Mouse (Mus musculus) intestine, embryonic 16.5 days (tissue): ENCODE results near the gene Ttc39b. TPM values are rescaled to one million over a fixed set of nuclear protein-coding genes. Genes with fewer than 3 reads are reported as not detected.

Source experiments
- ATAC-seq: fragments of 200-750 bp; cut with Nextera tagmentation; 2 replicates; pipeline ENCODE4 v1.8.0; 2017; ENCODE audit warnings: moderate TSS enrichment, moderate library complexity
- H3K27ac ChIP-seq: fragments of 300-500 bp; sonication (generic); 2 replicates; pipeline ENCODE4 v1.5.1; 2014; ENCODE audit warnings: mild to moderate bottlenecking, low read length
- H3K27me3 ChIP-seq: fragments of 300-500 bp; sonication (generic); replicated peaks from 2 replicates; pipeline ENCODE4 v1.6.1; 2014; ENCODE audit warnings: low read length, control low read depth, mixed read lengths; ENCODE audit not compliant: control insufficient read depth, insufficient read depth
- H3K36me3 ChIP-seq: fragments of 300-500 bp; sonication (generic); 2 replicates; pipeline ENCODE4 v1.6.1; 2014; ENCODE audit warnings: low read length, control low read depth; ENCODE audit not compliant: control insufficient read depth, insufficient read depth
- H3K4me1 ChIP-seq: fragments of 300-500 bp; sonication (generic); 2 replicates; pipeline ENCODE4 v1.6.1; 2014; ENCODE audit warnings: low read length, control low read depth, mixed read lengths; ENCODE audit not compliant: control insufficient read depth, insufficient read depth
- H3K4me2 ChIP-seq: fragments of 300-500 bp; sonication (generic); 2 replicates; pipeline ENCODE4 v1.6.1; 2014; ENCODE audit warnings: low read depth, low read length, control low read depth
- H3K4me3 ChIP-seq: fragments of 300-500 bp; sonication (generic); 2 replicates; pipeline ENCODE4 v1.5.1; 2014; ENCODE audit warnings: mild to moderate bottlenecking, low read length
- H3K9ac ChIP-seq: fragments of 300-500 bp; sonication (generic); 2 replicates; pipeline ENCODE4 v1.6.1; 2014; ENCODE audit warnings: low read depth, low read length
- H3K9me3 ChIP-seq: fragments of 300-500 bp; sonication (generic); 2 replicates; pipeline ENCODE4 v1.6.1; 2016; ENCODE audit warnings: low read length, control low read depth; ENCODE audit not compliant: control insufficient read depth
- WGBS: fragments of 180-500 bp; shearing (Covaris S2); extraction: QIAGEN DNeasy Blood & Tissue Kit; methylation state at CpG from one replicate; pipeline ENCODE4 v1.1.7; 2014; 5-methylcytosine and 5-hydroxymethylcytosine counted together
- polyA plus RNA-seq: library from polyadenylated mRNA; unstranded; fragments of >200 nt; fragmentation: Nextera tagmentation; extraction: Ambion mirVana; gene quantifications from 2 replicates; pipeline ENCODE4 v1.2.1, GENCODE M21; 2015

Ttc39b gene
- polyA plus RNA-seq, 1 experiment from 2014 or later: 2.4 TPM

DNA sequence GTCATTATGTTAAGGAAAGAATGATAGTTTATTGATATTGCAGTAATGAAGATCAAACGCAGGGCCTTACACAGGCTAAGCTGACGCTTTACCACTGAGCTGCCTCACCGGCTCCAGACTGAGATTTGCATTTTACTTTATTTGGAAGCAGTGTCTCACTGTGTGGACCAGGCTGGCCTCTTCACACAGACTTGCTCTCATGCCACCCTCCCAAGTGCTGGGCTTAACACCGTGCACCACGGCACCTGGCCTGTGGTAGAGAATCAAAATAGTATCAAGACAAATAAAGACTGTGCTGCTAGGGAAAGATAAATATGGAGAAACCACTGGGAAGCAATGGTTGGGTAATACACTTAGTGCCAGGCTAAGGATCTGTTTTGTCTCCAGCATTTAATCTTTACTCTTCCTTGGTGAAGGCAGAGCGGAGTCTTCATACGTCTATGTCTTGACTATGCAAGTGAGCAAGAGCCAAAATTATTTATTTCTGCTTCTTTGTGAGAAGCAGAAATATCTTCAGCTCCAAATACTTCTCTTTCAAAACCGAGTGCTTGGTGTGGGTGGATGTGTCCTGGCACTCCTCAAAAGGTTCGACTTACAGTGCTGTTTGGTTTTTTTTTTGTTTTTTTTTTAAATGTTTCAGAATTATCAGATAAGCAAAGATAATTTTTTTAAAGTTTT lies 19.2 kb upstream of the Ttc39b start:
- Histone ChIP-seq H3K4me2 (no peak overlapping the region), H3K27ac (no peak overlapping the region), H3K27me3 (no peaks in the 10 kb centered on the region), H3K4me1 (peaks cover 4% of the 10 kb centered on the region; the same call in 1 of the 2 replicates), H3K4me3 (no peak overlapping the region), H3K9me3 (no peaks in the 10 kb centered on the region), H3K9ac (no peak overlapping the region), H3K36me3 (no peaks in the 10 kb centered on the region)
- ATAC-seq: no peak
- WGBS: 69% methylated on average over 9 of the region's 9 CpGs

DNA sequence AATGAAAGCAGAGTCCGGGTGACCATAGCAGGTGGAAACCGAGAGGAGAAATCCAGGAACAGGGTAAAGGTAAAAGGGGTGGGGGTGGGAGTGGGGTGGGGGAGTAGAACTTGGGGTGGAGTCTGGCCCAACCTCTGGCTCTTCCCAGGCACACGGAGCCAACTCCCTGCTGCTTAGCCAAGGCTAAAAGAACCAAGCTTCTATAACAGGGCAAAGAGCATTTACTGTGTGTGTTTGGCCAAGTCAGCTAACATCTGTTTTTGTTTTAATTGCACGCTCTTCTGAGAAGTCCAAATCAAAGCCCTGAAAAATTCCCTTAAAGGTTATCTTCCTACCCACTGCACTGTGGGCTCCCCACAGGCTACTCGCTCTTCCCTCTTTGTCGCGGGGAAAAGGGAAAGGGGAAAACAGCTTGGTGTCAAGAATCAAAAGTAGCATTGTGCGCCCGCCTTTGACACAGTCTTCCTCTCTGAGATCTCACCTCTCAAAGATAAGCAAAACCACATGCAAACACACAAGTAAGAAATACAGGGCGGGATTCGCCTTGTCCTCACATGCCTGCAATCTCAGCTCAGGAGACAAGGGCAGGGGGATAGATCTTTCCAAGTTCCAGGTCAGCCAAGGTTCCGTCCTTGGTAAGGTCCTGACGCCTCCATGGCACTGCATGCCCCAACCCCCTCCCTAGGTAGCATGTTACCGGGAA lies 18.4 kb upstream of the Ttc39b start:
- no peaks in the 10 kb centered on the region for H3K9me3 ChIP-seq
- H3K27me3 ChIP-seq: no peaks in the 10 kb centered on the region
- H3K4me3 ChIP-seq: no peak overlapping the region
- no peak overlapping the region for H3K9ac ChIP-seq
- H3K36me3 ChIP-seq: no peaks in the 10 kb centered on the region
- H3K27ac ChIP-seq: no peak overlapping the region
- 47% methylated on average over 14 of the region's 14 CpGs for WGBS
- H3K4me2 ChIP-seq: 0 out of 2 replicates have a peak overlapping the region, but pooled peaks have one; percentile 8
- H3K4me1 ChIP-seq: peaks cover 4% of the 10 kb centered on the region; the same call in 1 of the 2 replicates
- ATAC-seq: peak; percentile 53

DNA sequence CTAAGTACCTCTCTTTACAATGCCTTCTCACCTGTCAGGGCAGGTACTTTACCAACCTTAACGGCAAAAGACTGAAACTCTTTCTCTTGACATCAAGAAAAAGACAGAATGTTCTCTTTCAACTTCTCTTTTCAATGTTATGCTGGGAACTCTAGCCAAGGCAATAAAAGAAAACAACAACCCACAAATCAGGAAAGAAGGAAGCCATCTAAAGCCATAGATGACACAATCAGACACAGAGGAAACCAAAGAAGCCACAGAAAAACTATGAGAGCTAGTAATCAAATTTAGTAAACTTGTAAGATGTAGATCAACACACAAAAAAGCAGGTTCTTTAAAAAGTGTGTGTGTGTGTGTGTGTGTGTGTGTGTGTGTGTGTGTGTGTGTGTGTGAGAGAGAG lies 15.3 kb upstream of the Ttc39b start:
- 83% methylated on average over 1 of the region's 1 CpGs for WGBS
- H3K4me3 ChIP-seq: no peak overlapping the region

DNA sequence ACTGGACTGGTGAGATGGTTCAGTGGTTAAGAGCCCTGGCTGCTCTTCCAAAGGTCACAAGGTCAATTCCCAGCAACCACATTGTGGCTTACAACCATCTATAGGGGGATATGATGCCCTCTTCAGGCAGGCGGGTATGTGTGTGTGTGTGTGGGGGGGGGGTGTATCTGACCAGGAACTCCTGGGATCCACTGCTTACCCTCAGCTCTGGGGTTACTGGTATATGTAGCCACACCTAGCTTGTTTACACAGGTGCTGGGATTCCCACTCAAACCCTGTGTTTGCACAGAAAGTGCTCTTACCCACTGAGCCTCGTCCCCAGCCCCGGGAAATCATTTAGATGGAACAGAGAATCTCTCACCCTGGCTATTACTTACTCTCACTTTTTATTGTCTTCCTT lies 13.7 kb upstream of the Ttc39b start:
- ATAC-seq: peak; percentile 60
- 59% methylated on average over 3 of the region's 3 CpGs for WGBS
- no peak overlapping the region for H3K27ac ChIP-seq
- no peak overlapping the region for H3K4me3 ChIP-seq
- no peaks in the 10 kb centered on the region for H3K27me3 ChIP-seq
- H3K9me3 ChIP-seq: no peaks in the 10 kb centered on the region
- no peak overlapping the region for H3K4me2 ChIP-seq
- H3K9ac ChIP-seq: no peak overlapping the region
- peaks cover 4% of the 10 kb centered on the region; the same call in 1 of the 2 replicates for H3K4me1 ChIP-seq
- no peaks in the 10 kb centered on the region for H3K36me3 ChIP-seq

More for the DNA sequence above, 15.3 kb upstream of the Ttc39b start:
- no peak overlapping the region for H3K9ac ChIP-seq
- no peak for ATAC-seq
- peaks cover 4% of the 10 kb centered on the region; the same call in 1 of the 2 replicates for H3K4me1 ChIP-seq
- H3K4me2 ChIP-seq: no peak overlapping the region
- no peaks in the 10 kb centered on the region for H3K27me3 ChIP-seq
- no peaks in the 10 kb centered on the region for H3K36me3 ChIP-seq
- no peaks in the 10 kb centered on the region for H3K9me3 ChIP-seq
- H3K27ac ChIP-seq: no peak overlapping the region

DNA sequence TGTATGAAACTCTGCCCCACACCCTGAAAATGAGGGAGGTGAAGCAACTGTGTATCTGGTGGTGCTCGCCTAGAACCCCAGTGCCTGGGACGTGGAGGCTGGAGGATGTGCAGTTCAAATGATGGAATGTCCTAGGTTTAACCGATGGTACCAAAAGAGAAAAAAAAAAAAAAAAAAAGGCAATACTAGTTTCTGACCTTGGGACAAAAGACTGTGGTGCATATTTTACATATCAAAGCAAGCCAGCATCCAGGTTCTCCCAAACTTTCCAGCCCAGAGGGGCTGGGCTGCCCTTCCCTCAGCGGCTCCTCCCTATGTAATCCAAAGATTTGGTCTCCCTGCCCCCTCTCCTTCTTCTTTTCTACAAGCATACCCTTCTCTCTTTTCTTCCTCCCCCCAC lies 6.3 kb upstream of the Ttc39b start:
- Histone ChIP-seq H3K4me2 (no peak overlapping the region), H3K9ac (no peak overlapping the region), H3K9me3 (no peaks in the 10 kb centered on the region), H3K36me3 (no peaks in the 10 kb centered on the region), H3K4me1 (peaks cover 6% of the 10 kb centered on the region; the same call in 1 of the 2 replicates), H3K4me3 (no peak overlapping the region), H3K27ac (no peak overlapping the region), H3K27me3 (no peaks in the 10 kb centered on the region)
- ATAC-seq: no peak
- WGBS: 77% methylated on average over 4 of the region's 4 CpGs

DNA sequence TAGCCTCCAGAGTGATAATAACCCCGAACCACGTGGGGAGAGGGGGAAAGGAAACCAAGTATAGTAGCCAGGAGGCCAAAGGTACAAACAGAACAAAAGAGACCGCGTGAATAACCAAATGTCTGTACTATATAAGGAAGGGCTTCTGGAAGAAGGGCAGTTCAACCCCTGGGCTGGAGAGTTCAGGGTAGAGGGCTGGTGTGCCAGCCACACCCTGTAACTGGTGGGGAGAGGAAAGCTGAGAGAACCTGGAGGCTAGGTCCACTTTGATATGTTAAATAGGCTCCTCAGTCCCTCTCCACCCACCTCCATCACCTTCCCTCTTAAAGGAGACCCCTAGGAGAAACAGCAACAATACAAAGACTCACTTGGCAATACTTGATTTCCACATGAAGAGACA lies 5.6 kb upstream of the Ttc39b start:
- no peak overlapping the region for H3K9ac ChIP-seq
- no peaks in the 10 kb centered on the region for H3K27me3 ChIP-seq
- no peaks in the 10 kb centered on the region for H3K36me3 ChIP-seq
- ATAC-seq: no peak
- no peak overlapping the region for H3K4me2 ChIP-seq
- 44% methylated on average over 4 of the region's 4 CpGs for WGBS
- H3K4me1 ChIP-seq: peaks cover 6% of the 10 kb centered on the region; the same call in 1 of the 2 replicates
- no peak overlapping the region for H3K4me3 ChIP-seq
- H3K27ac ChIP-seq: no peak overlapping the region
- no peaks in the 10 kb centered on the region for H3K9me3 ChIP-seq

DNA sequence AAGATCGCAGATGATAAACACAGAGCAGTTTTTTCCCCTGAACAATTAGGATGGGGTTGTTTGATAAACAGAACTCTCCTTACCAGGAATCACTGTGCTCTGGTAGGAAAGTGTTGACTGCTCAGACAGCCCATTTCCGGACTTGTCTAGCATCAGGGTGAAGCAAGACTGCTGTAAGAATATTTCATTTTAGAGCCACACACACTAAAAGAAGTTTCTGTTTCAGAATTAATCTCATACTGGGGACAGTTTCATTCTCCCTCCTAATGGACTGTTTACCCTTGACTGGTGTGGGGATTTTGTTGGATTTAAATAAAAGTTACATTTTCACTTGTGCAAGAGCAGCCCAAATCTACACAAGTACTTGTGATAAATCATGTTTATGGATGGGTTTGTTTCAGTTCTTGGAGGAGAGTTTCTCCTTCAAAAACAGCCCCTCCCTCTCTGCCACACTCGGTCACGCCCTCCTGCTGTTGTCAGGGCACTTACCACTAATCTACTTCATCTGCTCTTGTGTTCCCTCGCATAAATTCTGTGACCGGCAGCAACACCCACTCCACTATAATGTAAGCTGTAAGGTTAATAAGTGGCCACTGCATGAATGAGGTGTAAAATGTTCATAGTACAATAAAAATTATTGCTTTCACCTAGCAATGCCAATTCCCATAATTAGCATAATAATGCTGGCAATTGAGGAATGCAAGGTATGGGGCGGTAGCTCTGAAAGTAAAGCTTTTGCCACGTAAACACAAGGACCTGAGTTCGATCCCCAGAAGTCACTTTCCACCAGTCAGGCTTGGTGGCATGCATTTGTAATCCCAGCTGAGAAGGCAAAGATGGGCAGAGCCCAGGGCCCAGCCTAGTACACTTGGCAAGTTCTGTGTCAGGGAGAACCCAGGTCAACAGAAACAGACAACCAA lies 4.2 kb upstream of the Ttc39b start:
- no peaks in the 10 kb centered on the region for H3K36me3 ChIP-seq
- no peak overlapping the region for H3K9ac ChIP-seq
- H3K4me1 ChIP-seq: peaks cover 6% of the 10 kb centered on the region; the same call in 1 of the 2 replicates
- no peak overlapping the region for H3K4me2 ChIP-seq
- H3K4me3 ChIP-seq: no peak overlapping the region
- no peaks in the 10 kb centered on the region for H3K27me3 ChIP-seq
- no peak overlapping the region for H3K27ac ChIP-seq
- WGBS: 35% methylated on average over 9 of the region's 9 CpGs
- peak; percentile 26; the same call in 1 of the 2 replicates for ATAC-seq
- H3K9me3 ChIP-seq: no peaks in the 10 kb centered on the region

DNA sequence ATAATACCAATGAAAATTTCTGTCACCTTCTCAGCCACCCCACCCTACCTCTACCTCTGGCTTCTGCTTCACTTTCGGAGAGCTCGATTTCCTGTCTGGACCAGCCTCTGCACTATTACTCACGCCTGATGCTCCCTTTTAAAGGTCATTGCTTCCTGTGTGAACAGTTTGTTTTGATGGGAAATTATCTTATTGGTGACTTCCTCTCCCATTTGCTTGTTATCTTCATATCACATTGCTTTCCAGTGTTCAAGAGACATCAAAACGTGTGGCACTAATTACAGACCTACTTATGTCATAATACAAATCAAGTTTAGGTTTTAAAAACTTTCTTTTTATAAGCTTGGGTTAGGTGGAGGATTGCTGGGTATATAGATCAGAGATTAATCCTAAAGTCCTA lies 3.5 kb upstream of the Ttc39b start:
- Histone ChIP-seq H3K4me1 (peaks cover 6% of the 10 kb centered on the region; the same call in 1 of the 2 replicates), H3K9me3 (no peaks in the 10 kb centered on the region), H3K36me3 (no peaks in the 10 kb centered on the region), H3K4me2 (no peak overlapping the region), H3K27me3 (no peaks in the 10 kb centered on the region), H3K4me3 (no peak overlapping the region), H3K9ac (no peak overlapping the region), H3K27ac (no peak overlapping the region)
- ATAC-seq: no peak
- WGBS: 50% methylated on average over 4 of the region's 4 CpGs

DNA sequence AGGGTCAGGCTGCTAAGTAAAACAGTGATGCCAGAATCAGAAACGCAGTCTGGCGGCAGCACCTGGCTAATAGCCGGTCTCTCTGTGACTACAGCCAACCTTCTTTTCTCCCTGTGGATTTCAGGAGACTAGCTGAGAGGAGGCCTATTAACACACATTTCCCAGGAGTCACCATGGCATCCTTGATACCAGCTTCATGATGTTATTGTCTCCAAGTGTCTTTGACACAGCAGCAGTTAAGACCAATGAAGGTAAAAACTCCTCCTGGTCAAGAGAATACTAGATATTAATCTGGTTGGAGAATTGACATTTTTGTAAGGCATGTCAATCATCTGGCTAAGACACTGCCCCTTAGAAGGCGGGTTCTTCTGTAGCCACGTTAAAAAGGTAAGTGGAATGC lies 1.3 kb upstream of the Ttc39b start:
- no peaks in the 10 kb centered on the region for H3K36me3 ChIP-seq
- H3K9ac ChIP-seq: no peak overlapping the region
- no peaks in the 10 kb centered on the region for H3K9me3 ChIP-seq
- 58% methylated on average over 5 of the region's 5 CpGs for WGBS
- no peaks in the 10 kb centered on the region for H3K27me3 ChIP-seq
- H3K4me1 ChIP-seq: peaks cover 6% of the 10 kb centered on the region; the same call in 1 of the 2 replicates
- no peak overlapping the region for H3K27ac ChIP-seq
- H3K4me2 ChIP-seq: no peak overlapping the region
- no peak overlapping the region for H3K4me3 ChIP-seq
- no peak for ATAC-seq
